Mouse (Mus musculus) embryonic facial prominence, embryonic 14.5 days (tissue): ENCODE measurements around the gene Dcaf6. TPM values are rescaled to one million over a fixed set of nuclear protein-coding genes. Genes with fewer than 3 reads are reported as not detected.

Source experiments
- ATAC-seq: fragments of 200-750 bp; cut with Nextera tagmentation; 2 replicates; pipeline ENCODE4 v1.8.0; 2017; ENCODE audit warnings: low read depth, moderate number of reproducible peaks, moderate TSS enrichment
- DNase-seq: peaks from one replicate; pipeline ENCODE4 v3.0.0-alpha.2; 2015; ENCODE audit warnings: low spot score
- H3K27ac ChIP-seq: fragments of 300-500 bp; sonication (generic); replicated peaks from 2 replicates; pipeline ENCODE4 v1.5.1; 2014; ENCODE audit warnings: low read depth, mild to moderate bottlenecking, low read length, moderate library complexity
- H3K27me3 ChIP-seq: fragments of 300-500 bp; sonication (generic); replicated peaks from 2 replicates; pipeline ENCODE4 v1.6.1; 2014; ENCODE audit warnings: low read length; ENCODE audit not compliant: control insufficient read depth, insufficient read depth
- H3K36me3 ChIP-seq: fragments of 300-500 bp; sonication (generic); 2 replicates; pipeline ENCODE4 v1.6.1; 2014; ENCODE audit warnings: low read length, mixed read lengths; ENCODE audit not compliant: control insufficient read depth, insufficient read depth
- H3K4me1 ChIP-seq: fragments of 300-500 bp; sonication (generic); 2 replicates; pipeline ENCODE4 v1.6.1; 2014; ENCODE audit warnings: antibody characterized with exemption, low read length; ENCODE audit not compliant: control insufficient read depth, insufficient read depth
- H3K4me2 ChIP-seq: fragments of 300-500 bp; sonication (generic); 2 replicates; pipeline ENCODE4 v1.6.1; 2014; ENCODE audit warnings: low read depth, mild to moderate bottlenecking, low read length, moderate library complexity, mixed read lengths
- H3K4me3 ChIP-seq: fragments of 300-500 bp; sonication (generic); 2 replicates; pipeline ENCODE4 v1.5.1; 2014; ENCODE audit warnings: low read depth, mild to moderate bottlenecking, low read length
- H3K9ac ChIP-seq: fragments of 300-500 bp; sonication (generic); 2 replicates; pipeline ENCODE4 v1.6.1; 2014; ENCODE audit warnings: low read depth, mild to moderate bottlenecking, low read length, moderate library complexity, mixed read lengths
- H3K9me3 ChIP-seq: fragments of 300-500 bp; sonication (generic); 2 replicates; pipeline ENCODE4 v1.6.1; 2016; ENCODE audit warnings: low read length; ENCODE audit not compliant: control insufficient read depth
- WGBS: fragments of 180-500 bp; shearing (Covaris S2); extraction: QIAGEN DNeasy Blood & Tissue Kit; methylation state at CpG from one replicate; pipeline ENCODE4 v1.1.7; 2014; 5-methylcytosine and 5-hydroxymethylcytosine counted together
- polyA plus RNA-seq: library from polyadenylated mRNA; unstranded; fragments of >200 nt; fragmentation: Nextera tagmentation; extraction: Ambion mirVana; gene quantifications from 2 replicates; pipeline ENCODE4 v1.2.1, GENCODE M21; 2014

Dcaf6 gene
- 18.8 and 20.9 TPM in 2 replicates for polyA plus RNA-seq

DNA sequence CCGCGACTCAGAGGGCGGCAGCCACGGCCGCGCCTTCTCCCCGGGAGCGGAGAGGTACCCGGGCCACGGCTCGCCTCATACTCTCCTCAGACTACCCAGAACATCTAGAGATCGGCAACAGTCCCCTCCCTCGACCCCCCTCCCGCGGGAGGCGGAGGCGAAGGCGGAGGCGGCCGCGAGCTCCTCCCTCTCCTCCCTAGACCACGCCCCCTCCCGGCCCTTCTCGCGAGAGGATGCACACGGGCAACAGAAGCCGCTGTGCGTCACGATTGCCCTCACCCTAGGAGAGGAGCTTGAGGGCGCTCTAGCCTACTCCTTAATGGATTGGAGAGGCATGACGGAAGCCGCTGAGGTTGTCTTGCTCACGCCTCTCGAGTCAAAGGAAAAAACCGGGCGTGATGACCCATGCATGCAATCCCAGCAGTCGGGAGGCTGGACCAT lies at the start of gene Dcaf6, which contains the start of gene Mpc2:
Dcaf6 (minus strand) TSS at position 116 of the 441 bp plus-strand sequence.
Mpc2 (plus strand) TSS at position 278 of the 441 bp plus-strand sequence.
- ATAC-seq (peak; percentile 93), DNase-seq (peak; percentile 99)
- H3K4me3 ChIP-seq, result peak within 1 kb of the TSS; percentile 97
- under 1% methylated on average over 21 of the region's 37 CpGs for WGBS
- peak within 1 kb of the TSS; percentile 85 for H3K9ac ChIP-seq
- no peaks in the 10 kb centered on the region for H3K36me3 ChIP-seq
- H3K9me3 ChIP-seq, result no peaks in the 10 kb centered on the region
- H3K27ac ChIP-seq, result peak within 1 kb of the TSS; percentile 95
- peak within 1 kb of the TSS; percentile 82 for H3K4me2 ChIP-seq
- peaks cover 11% of the 10 kb centered on the region for H3K4me1 ChIP-seq
- H3K27me3 ChIP-seq, result no peaks in the 10 kb centered on the region

DNA sequence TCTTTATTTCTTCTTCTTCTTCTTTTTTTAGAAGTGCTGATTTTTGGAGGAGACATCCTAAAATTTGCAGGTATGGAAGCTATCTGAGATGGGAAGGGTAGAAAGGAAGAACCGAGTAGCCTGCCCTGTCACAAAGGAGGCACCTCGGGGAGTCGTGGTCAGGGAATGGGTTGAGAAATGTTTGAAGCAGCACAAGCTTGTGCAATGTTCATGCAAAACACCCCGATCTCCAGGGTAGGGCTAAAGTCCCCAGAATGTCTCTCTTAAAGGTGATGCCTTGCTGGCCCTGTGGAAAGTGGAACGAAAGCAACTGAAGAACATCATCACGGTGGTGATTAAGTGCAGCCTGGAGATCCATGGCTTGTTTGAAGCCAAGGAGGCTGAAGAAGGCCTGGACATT lies 46.0 kb upstream of the Dcaf6 start:
- Histone ChIP-seq H3K4me2 (no peak overlapping the region), H3K9ac (no peak overlapping the region), H3K4me1 (no peaks in the 10 kb centered on the region), H3K27me3 (no peaks in the 10 kb centered on the region), H3K9me3 (no peaks in the 10 kb centered on the region), H3K4me3 (no peak overlapping the region), H3K27ac (no peak overlapping the region), H3K36me3 (no peaks in the 10 kb centered on the region)
- DNase-seq (no peak), ATAC-seq (no peak)
- 86% methylated on average over 6 of the region's 6 CpGs for WGBS

DNA sequence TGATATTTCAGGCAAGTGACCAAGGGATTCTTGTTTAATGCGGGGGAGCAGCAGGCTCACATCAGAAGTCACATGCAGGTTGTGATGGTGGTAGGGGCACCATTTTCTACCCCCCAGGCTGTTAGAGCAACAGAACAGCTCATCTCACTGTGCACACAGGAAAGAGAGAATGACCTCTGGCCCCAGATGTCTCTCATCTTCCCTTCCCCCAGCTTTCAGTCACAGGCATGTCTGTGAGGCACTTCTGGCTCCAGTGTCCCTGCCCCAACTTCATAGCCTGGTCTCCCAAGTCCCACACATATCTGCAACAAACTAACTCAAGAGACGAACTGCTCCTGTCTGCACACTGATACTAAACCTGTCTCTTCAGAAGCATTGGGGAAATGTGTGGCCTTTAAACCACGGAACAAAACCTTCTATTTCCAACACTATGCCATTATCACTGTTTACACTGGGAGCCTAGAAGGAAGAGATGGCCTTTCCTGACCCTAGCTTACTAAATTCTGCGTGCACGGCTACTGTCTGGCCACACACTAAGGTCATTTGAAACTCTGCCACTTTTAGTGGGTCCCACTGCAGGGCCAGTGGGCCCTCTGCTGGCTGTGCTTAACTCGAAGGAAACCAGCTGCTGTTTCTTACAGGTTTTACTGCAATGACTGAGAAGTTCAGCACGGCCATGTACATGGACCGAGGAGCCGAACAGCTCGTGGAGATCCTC lies 43.2 kb upstream of the Dcaf6 start:
- Histone ChIP-seq H3K27ac (no peak overlapping the region), H3K4me3 (no peak overlapping the region), H3K36me3 (no peaks in the 10 kb centered on the region), H3K9ac (no peak overlapping the region), H3K9me3 (no peaks in the 10 kb centered on the region), H3K27me3 (no peaks in the 10 kb centered on the region), H3K4me1 (peaks cover under 1% of the 10 kb centered on the region; the same call in 1 of the 2 replicates), H3K4me2 (no peak overlapping the region)
- peak; percentile 48 for DNase-seq
- ATAC-seq, result no peak
- 36% methylated on average over 10 of the region's 10 CpGs for WGBS

DNA sequence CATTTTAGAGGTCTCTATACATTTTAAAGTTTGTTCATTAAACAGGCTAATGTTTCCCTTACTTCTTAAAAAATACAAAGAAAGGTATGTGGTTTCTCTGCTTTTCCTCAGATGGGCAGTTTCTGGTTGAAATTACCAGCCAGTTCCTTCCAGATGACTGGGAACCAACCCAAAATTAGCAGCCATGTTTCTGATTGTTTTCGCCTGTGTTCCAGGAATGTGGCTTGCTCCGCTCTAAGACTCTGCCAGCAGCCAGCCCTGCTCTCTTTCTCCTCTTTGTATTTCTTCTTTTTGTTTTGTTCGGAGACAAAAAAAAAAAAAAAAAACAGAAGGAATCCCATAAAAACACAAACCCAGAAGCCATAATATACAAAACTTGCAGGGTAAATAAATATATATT lies 38.6 kb upstream of the Dcaf6 start:
- H3K36me3 ChIP-seq, result no peaks in the 10 kb centered on the region
- peak; percentile 82 for DNase-seq
- H3K27ac ChIP-seq, result peak overlapping the region; percentile 22; the same call in 1 of the 2 replicates
- no peak overlapping the region for H3K4me3 ChIP-seq
- 27% methylated on average over 3 of the region's 3 CpGs for WGBS
- peaks cover 4% of the 10 kb centered on the region; the same call in 1 of the 2 replicates for H3K4me1 ChIP-seq
- ATAC-seq, result peak; percentile 65; the same call in 1 of the 2 replicates
- H3K27me3 ChIP-seq, result no peaks in the 10 kb centered on the region
- no peaks in the 10 kb centered on the region for H3K9me3 ChIP-seq
- H3K9ac ChIP-seq, result no peak overlapping the region
- H3K4me2 ChIP-seq, result no peak overlapping the region

DNA sequence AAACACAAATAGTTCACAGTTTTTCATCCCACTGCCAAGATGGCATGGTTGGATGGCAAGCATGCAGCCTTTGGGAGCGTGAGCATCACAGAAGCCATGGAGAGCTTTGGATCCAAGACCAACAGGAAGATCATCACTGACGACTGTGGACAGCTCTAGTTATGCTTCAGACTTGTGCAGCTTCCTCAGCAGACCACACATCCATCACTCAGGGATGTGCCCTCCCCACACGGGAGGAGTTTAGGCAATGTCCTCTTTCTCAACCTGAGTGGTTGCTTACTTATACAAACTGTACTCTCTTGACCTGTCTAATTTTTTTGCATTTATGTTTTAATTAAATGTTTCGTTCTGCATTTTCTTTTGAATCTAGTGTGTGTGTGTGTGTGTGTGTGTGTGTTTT lies 28.9 kb upstream of the Dcaf6 start:
- no peak overlapping the region for H3K4me3 ChIP-seq
- no peaks in the 10 kb centered on the region for H3K9me3 ChIP-seq
- no peak overlapping the region for H3K9ac ChIP-seq
- H3K27me3 ChIP-seq, result no peaks in the 10 kb centered on the region
- ATAC-seq (no peak), DNase-seq (no peak)
- 87% methylated on average over 4 of the region's 4 CpGs for WGBS
- no peak overlapping the region for H3K4me2 ChIP-seq
- 0 out of 2 replicates have a peak, but pooled peaks cover 6% of the 10 kb centered on the region for H3K36me3 ChIP-seq
- H3K27ac ChIP-seq, result no peak overlapping the region
- no peaks in the 10 kb centered on the region for H3K4me1 ChIP-seq

DNA sequence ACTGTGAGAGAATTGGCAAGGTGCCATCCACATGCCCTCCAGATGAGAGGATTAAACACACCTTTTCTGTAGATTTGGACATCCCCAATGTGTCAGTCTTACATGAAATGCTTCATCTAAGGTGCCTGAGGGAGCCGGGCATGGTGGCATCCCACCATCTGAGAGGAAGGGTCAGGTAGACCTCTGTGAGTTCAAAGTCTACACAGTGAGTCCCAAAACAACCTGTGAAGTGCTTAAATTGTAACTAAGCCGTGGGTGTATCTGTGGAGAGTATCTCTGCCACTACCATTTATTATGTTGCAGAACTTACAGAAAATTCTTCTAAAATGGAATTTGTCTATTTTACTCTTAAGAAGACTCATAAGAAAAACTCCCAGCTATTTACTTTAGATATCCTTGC lies 25.8 kb upstream of the Dcaf6 start:
- WGBS, result 82% methylated on average over 2 of the region's 2 CpGs
- ATAC-seq (no peak), DNase-seq (no peak)
- peaks cover 15% of the 10 kb centered on the region for H3K36me3 ChIP-seq
- H3K27ac ChIP-seq, result no peak overlapping the region
- H3K4me2 ChIP-seq, result no peak overlapping the region
- no peaks in the 10 kb centered on the region for H3K4me1 ChIP-seq
- H3K9me3 ChIP-seq, result no peaks in the 10 kb centered on the region
- H3K9ac ChIP-seq, result no peak overlapping the region
- H3K27me3 ChIP-seq, result no peaks in the 10 kb centered on the region
- no peak overlapping the region for H3K4me3 ChIP-seq

DNA sequence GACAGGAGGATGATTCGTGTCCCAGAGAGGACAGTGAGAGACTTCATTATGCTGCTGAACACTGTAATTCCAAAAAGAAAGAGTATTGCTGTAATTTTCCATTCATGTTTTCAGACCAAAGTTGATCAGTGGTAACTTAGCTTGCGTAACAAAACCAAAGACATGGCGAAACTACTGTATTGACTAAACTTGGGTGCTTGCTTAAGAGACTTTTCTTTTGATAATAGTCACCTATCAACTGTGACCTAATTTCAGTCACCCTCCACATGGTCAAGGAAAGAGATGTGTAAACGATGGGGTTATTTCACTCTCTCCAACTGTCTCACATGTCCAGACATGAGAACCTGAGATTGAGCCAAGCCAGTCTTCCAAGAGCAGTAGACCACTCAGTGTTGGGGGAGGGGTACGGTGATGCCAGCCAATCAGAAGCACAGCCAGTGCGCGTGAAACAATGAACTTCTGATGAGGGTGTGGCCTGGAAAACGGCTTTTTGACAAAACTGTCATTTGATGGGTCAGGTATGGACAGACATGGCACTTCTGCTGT lies 24.5 kb upstream of the Dcaf6 start, which contains the start of gene Adcy10:
Adcy10 (plus strand) TSS at position 496 of the 546 bp plus-strand sequence.
- Histone ChIP-seq H3K36me3 (peaks cover 20% of the 10 kb centered on the region), H3K27me3 (no peaks in the 10 kb centered on the region), H3K9me3 (no peaks in the 10 kb centered on the region), H3K9ac (no peak within 1 kb of the TSS), H3K4me2 (no peak within 1 kb of the TSS), H3K4me1 (no peaks in the 10 kb centered on the region), H3K27ac (no peak within 1 kb of the TSS), H3K4me3 (no peak within 1 kb of the TSS)
- ATAC-seq, result no peak
- WGBS, result 90% methylated on average over 8 of the region's 8 CpGs
- DNase-seq, result no peak

DNA sequence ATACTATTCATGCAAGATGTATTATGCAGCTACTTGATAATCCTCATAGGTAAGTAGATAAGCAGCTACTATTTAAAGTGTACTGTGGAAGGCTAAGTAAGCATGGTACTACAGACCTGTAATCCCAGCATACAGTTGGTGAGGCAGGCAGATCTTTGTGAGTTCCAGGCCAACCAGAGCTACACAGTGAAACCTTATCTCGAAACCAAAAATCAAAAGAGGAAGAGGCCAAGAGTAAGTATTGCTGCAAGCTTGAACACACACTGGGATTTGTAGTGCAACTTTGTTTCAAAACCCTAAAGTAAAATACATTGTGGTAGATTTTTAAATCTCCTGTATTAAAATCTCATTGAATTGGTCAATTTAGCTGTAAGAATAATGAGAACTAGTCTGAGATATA lies 11.2 kb upstream of the Dcaf6 start:
- no peak overlapping the region for H3K4me2 ChIP-seq
- H3K4me1 ChIP-seq, result no peaks in the 10 kb centered on the region; the same call in 1 of the 2 replicates
- H3K36me3 ChIP-seq, result no peaks in the 10 kb centered on the region
- WGBS, result 92% methylated on average over 1 of the region's 1 CpGs
- H3K9me3 ChIP-seq, result no peaks in the 10 kb centered on the region
- DNase-seq (no peak), ATAC-seq (no peak)
- no peak overlapping the region for H3K9ac ChIP-seq
- H3K27me3 ChIP-seq, result no peaks in the 10 kb centered on the region
- no peak overlapping the region for H3K27ac ChIP-seq
- no peak overlapping the region for H3K4me3 ChIP-seq
